Mouse (Mus musculus) small intestine, adult 2 months (tissue): ENCODE measurements at regions not wholly inside any gene's neighbourhood (a gene's known extent, or its start where the extent isn't known, plus 50 kb on each side); places are given as distances from the start of the nearest gene placed in this dataset.

Experiments used
- H3K27ac ChIP-seq: fragments of 200-500 bp; 2 replicates; pipeline ENCODE4 v1.5.1; 2012; ENCODE audit warnings: low read depth, low read length, control low read depth, inconsistent platforms; ENCODE audit not compliant: insufficient read depth
- H3K27me3 ChIP-seq: fragments of 200-500 bp; 2 replicates; pipeline ENCODE4 v1.6.1; 2012; ENCODE audit warnings: mild to moderate bottlenecking, moderate library complexity, low read length, inconsistent platforms; ENCODE audit not compliant: control insufficient read depth, insufficient read depth
- H3K36me3 ChIP-seq: fragments of 200-500 bp; 2 replicates; pipeline ENCODE4 v1.6.1; 2012; ENCODE audit warnings: mild to moderate bottlenecking, low read length, control low read depth, inconsistent platforms; ENCODE audit not compliant: control insufficient read depth, insufficient read depth
- H3K4me1 ChIP-seq: fragments of 200-500 bp; 2 replicates; pipeline ENCODE4 v1.6.1; 2012; ENCODE audit warnings: low read length, inconsistent platforms, mixed read lengths; ENCODE audit not compliant: control insufficient read depth, insufficient read depth, insufficient read length
- H3K4me3 ChIP-seq: fragments of 200-500 bp; 2 replicates; pipeline ENCODE4 v1.5.1; 2012; ENCODE audit warnings: low read depth, mild to moderate bottlenecking, control low read depth, inconsistent platforms, low read length, moderate library complexity
- CTCF ChIP-seq: fragments of 200-500 bp; IDR thresholded peaks from 2 replicates; pipeline ENCODE4 v1.5.1; 2012; ENCODE audit warnings: low read depth, mild to moderate bottlenecking, control low read depth, inconsistent platforms, low read length, moderate library complexity, mixed read lengths; ENCODE audit not compliant: insufficient replicate concordance, insufficient read length; ENCODE audit errors: extremely low read depth
- POLR2A ChIP-seq: fragments of 200-500 bp; IDR thresholded peaks from 2 replicates; pipeline ENCODE4 v1.6.1; 2012; ENCODE audit warnings: low read depth, mild to moderate bottlenecking, control low read depth, inconsistent platforms, low read length, moderate library complexity
- WGBS: fragments of 180-500 bp; shearing (Covaris S2); methylation state at CpG from one replicate; pipeline ENCODE4 v1.1.7; 2018; 5-methylcytosine and 5-hydroxymethylcytosine counted together

DNA sequence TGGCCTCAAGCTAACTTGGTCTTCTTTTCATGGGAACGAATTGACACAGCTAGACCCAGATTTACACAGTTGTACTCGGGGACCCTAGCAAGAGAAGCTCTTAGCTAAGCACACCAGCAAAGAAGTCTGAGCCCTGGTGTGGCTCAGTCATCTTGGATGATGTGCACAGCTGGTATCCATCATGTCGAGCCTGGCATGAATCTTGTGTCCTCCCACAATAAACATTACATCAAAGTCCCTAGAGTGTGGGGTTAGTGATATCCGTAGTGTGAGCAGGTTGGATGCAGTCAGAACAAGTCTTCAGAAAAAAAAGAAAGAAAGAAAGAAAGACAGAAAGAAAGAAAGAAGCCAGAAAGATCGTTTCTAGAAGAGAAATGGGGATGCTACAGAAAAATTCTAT lies 52.1 kb upstream of the Hmcn1 start:
- H3K27ac ChIP-seq, result no peak overlapping the region

DNA sequence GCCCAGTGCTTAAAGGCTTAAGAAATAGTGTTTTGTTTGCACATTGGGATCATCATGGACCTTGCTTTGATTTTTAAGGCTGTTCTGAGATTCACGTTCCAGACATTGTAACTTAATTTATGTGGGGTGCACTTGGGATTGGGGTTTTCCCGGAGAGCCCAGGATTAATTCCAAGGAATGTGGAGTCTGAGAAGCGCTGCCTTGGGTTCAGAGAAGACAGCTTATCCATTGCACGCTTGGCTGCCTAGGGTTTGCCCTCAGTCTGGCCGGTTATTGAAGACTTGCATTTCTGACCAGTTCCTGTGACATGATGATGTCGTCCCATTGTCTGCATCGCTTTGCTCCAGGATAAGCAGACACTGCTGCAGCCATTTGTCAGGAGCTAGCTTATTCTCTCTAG lies 53.4 kb upstream of the Hmcn1 start:
- 72% methylated on average over 7 of the region's 7 CpGs for WGBS
- H3K27ac ChIP-seq, result no peak overlapping the region

More for the DNA sequence above, 52.1 kb upstream of the Hmcn1 start:
- 68% methylated on average over 5 of the region's 5 CpGs for WGBS
- H3K4me1 ChIP-seq, result no peaks in the 10 kb centered on the region
- H3K27me3 ChIP-seq, result no peaks in the 10 kb centered on the region
- TF ChIP-seq POLR2A (no peak), CTCF (no peak)
- no peaks in the 10 kb centered on the region for H3K36me3 ChIP-seq
- H3K4me3 ChIP-seq, result no peak overlapping the region

DNA sequence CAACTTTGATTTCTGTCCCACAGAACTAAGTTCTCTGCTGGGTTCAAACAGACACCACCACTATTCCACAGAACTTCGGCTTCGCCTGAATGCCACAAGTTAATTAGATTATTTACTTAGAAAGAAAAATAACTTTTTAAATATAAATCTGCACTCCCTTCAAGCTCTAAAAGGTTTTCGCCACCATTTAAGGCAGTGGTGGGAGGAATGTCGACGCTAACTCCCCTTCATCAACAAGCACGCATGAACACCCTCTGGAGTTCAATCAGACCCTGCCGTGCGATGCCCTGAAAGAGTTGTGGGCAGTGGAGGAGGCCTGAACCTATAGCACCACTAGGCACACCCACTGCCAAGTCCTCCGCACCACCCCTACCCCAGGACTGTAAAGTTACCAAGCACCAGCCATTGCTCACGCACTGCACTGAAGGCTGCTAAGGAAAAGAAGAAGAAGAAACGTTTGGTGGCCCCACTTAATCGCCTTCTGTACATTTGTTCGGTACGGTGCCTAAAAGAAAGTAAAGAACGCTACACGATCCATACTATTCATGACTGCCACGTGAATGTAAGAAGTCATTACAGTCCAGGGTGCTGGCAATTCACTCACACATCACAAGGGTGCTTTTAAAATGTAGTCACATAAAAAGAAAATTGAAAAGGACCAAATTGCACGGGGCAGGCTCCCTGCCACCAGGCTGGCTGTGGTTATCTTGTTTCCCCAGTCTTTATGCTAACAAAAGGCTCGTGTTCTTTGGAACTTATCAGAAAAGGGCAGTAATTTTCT lies 56.7 kb upstream of the Hmcn1 start:
- Histone ChIP-seq H3K4me3 (no peak overlapping the region), H3K36me3 (no peaks in the 10 kb centered on the region), H3K27me3 (no peaks in the 10 kb centered on the region), H3K27ac (no peak overlapping the region), H3K4me1 (peaks cover 3% of the 10 kb centered on the region; the same call in 1 of the 2 replicates)
- 71% methylated on average over 19 of the region's 19 CpGs for WGBS
- TF ChIP-seq POLR2A, result no peak
- TF ChIP-seq CTCF, result no peak

More for the DNA sequence above, 53.4 kb upstream of the Hmcn1 start:
- Histone ChIP-seq H3K36me3 (no peaks in the 10 kb centered on the region), H3K4me3 (no peak overlapping the region), H3K27me3 (no peaks in the 10 kb centered on the region), H3K4me1 (no peaks in the 10 kb centered on the region)
- no peak for TF ChIP-seq CTCF
- no peak for TF ChIP-seq POLR2A

- 60% methylated on average over 3 of the region's 3 CpGs for WGBS
- H3K4me1 ChIP-seq, result peaks cover 3% of the 10 kb centered on the region; the same call in 1 of the 2 replicates
- no peak overlapping the region for H3K27ac ChIP-seq
- no peaks in the 10 kb centered on the region for H3K27me3 ChIP-seq
- no peaks in the 10 kb centered on the region for H3K36me3 ChIP-seq
- no peak overlapping the region for H3K4me3 ChIP-seq
- no peak for TF ChIP-seq CTCF
- TF ChIP-seq POLR2A, result no peak
Observed at GRCm38 (mm10) chr1:151050507-151050816, 57.2 kb upstream of the Hmcn1 start.

DNA sequence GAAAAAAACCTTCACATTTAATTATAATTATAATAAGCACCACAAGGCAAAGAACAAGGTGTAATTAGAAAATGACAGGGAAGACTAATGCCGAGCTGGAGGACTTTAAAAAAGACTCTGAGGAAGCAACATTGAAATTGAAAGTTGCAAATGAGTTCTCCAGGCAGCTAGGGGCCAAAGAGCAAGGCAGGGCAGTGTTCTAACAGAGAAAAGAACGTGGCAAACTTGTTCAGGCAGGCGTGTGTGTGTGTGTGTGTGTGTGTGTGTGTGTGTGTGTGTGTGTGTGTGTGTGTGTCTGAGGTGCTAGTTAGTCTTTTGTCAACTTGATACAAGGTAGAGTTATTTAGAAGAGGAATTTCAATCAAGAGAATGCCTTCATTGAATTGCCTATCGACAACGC lies 60.0 kb upstream of the Hmcn1 start:
- WGBS, result 30% methylated on average over 5 of the region's 5 CpGs
- TF ChIP-seq CTCF (no peak), POLR2A (no peak)
- no peaks in the 10 kb centered on the region for H3K27me3 ChIP-seq
- H3K27ac ChIP-seq, result no peak overlapping the region
- H3K4me3 ChIP-seq, result no peak overlapping the region
- H3K4me1 ChIP-seq, result peaks cover 3% of the 10 kb centered on the region; the same call in 1 of the 2 replicates
- no peaks in the 10 kb centered on the region for H3K36me3 ChIP-seq

DNA sequence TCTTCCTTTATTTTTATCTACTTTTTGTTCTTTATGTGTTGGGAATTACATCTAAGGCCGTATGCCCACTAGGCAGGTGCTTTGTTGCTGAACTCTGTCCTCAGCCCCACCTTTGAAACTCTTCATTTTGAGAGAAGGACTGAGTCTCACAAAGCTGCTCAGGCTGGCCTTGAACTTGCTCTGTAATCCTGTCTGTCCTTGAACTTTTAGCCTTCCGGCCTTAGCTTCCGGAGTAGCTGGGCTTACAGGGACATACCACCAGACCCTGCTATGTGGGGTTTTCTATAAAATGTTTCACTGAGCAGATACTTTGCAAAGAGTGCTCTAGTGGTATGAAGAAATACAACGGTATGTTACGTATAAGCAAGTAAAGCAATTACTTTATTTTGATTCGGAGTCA lies 62.2 kb upstream of the Hmcn1 start:
- WGBS, result 75% methylated on average over 6 of the region's 6 CpGs
- TF ChIP-seq POLR2A (no peak), CTCF (no peak)
- Histone ChIP-seq H3K4me1 (peaks cover 3% of the 10 kb centered on the region; the same call in 1 of the 2 replicates), H3K4me3 (no peak overlapping the region), H3K36me3 (no peaks in the 10 kb centered on the region), H3K27ac (no peak overlapping the region), H3K27me3 (no peaks in the 10 kb centered on the region)

DNA sequence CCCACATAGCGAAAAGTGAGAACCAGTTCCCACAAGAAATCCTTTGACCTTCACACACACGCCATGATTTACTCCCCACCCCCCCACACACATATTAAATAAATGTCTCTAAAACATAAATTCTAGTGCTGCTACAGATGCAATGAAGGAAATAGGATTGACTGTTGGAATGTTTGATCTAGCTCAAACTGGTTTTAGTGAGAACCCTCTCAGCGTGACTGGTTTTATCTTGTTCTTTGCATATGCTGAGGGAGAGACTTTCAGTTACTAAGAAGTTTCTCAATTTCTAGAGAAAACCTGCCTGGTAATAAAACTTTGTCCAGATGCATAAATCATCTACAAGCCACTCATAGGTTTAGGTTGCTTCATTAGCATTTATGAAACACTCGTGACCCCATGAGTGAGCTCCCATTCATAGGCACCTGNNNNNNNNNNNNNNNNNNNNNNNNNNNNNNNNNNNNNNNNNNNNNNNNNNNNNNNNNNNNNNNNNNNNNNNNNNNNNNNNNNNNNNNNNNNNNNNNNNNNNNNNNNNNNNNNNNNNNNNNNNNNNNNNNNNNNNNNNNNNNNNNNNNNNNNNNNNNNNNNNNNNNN lies 66.4 kb upstream of the Hmcn1 start:
- 91% methylated on average over 4 of the region's 4 CpGs for WGBS

More for the DNA sequence above, 66.4 kb upstream of the Hmcn1 start:
- no peaks in the 10 kb centered on the region for H3K36me3 ChIP-seq
- H3K27me3 ChIP-seq, result no peaks in the 10 kb centered on the region
- no peaks in the 10 kb centered on the region for H3K4me1 ChIP-seq
- TF ChIP-seq POLR2A, result no peak
- TF ChIP-seq CTCF, result no peak
- H3K27ac ChIP-seq, result no peak overlapping the region
- no peak overlapping the region for H3K4me3 ChIP-seq
